Mouse (Mus musculus): ENCODE data around the gene Ccl17. TPM values are rescaled to one million over a fixed set of nuclear protein-coding genes. Genes with fewer than 3 reads are reported as not detected.

Ccl17 gene
- polyA plus RNA-seq, 1 experiment from 2014 or later: not detected

DNA sequence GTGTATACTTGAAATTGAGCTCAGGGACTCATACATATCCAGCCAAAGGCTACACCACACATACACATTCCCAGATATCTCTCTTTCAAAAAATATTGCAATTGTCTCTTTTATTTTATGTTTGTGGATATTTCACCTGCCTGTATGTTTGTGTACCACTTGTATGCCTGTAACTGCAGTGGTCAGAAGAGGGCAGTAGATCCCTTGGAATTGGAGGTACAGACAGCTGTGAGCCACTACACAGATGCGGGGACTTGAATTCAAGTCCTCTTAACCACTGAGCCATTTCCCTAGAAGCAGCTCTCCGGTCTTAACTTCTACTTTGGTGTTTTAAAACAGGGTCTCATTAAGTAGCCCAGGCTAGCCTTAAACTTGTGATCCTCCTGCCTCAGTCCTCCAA, 15.5 kb upstream of the Ccl17 start:
- H3K4me2 ChIP-seq: no peak overlapping the region
- H3K9me3 ChIP-seq (replicated peaks): no peaks in the 10 kb centered on the region
- H3K4me3 ChIP-seq (replicated peaks): no peak overlapping the region
- no peak for ATAC-seq (replicated peaks; ENCODE audit: low FRiP score)
- H3K9ac ChIP-seq: no peak overlapping the region
- no peaks in the 10 kb centered on the region for H3K36me3 ChIP-seq
- H3K4me1 ChIP-seq: no peaks in the 10 kb centered on the region
- H3K27me3 ChIP-seq: no peaks in the 10 kb centered on the region
- H3K27ac ChIP-seq: no peak overlapping the region
- 93% methylated on average over 2 of the region's 2 CpGs for WGBS

DNA sequence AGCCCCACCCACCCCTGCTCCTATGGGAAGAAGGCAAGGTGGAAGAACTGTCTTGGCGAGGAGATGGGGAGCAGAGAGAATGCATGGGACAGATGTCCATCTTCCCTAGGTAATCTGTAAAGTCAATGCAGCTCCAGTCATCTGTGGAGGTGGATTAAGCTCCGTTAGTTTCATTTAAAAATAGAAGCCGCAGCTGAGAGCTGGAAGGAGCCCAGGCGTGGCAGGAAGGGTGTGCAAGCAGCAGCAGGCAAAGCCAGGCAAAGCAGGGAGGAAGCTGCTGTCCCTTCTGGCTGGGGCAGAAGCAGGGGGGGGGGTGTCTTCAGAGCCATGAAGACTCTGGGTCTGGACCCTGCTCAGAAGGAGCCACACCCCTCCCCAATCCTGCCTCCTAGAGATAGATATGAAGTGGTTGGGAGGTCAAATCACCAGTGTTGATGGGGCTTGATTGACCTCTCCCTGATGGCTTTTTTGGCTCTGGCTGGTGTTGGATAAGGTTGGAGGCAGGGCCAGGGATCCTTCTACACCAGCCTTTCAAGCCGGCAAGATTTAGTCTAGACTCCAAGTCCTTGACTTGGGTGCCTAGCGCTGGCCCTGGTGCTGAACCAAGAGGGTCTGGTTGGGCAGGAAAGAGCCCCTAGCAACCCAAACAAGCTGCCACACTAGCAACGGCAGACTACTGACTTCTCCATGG, 9.8 kb upstream of the Ccl17 start:
- peaks cover 9% of the 10 kb centered on the region; the same call in 1 of the 2 replicates for H3K4me1 ChIP-seq
- H3K4me3 ChIP-seq (replicated peaks): no peak overlapping the region
- no peaks in the 10 kb centered on the region for H3K27me3 ChIP-seq
- no peak overlapping the region for H3K9ac ChIP-seq
- no peak overlapping the region for H3K4me2 ChIP-seq
- H3K36me3 ChIP-seq: no peaks in the 10 kb centered on the region
- no peak for ATAC-seq (replicated peaks; ENCODE audit: low FRiP score)
- WGBS: 60% methylated on average over 7 of the region's 7 CpGs
- H3K27ac ChIP-seq: no peak overlapping the region
- no peaks in the 10 kb centered on the region for H3K9me3 ChIP-seq (replicated peaks)

DNA sequence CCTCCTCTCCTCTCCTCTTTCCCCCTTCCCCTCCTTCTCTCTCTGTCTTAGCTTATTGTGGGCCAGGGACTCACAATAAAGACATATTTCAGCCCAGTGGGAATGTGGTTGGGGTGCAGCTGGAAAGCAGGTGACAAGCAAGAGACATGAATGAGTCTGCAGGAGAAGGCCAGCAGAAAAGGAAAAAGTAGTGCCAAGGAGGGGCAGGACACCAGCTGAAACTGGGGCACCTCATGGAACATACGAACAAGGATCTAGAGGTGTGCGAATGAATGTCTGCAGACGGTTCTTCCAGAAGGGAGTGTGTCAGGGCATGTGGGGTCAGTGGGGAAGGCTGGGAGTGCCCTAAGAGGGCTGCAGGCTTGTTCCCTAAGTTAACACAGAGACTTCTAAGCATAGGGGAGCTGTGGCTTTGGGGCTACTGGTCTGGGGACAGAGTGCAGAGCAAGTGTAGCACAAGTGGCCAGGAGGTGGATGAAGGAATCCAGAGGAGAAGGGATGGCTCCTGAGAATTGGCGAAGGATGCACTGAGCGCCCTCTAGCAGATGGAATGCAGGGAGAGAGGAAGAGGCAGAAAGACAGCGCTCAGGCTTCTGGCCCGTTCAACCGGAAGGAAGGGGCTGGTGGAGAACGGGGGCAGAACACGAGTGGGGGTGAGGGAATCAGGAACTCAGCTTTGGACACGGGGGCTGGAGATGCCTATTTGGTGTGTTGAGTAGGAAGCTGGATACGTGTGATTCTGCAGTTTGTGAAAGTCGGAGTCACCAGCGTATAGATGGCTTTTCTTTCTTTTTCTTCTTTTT, 8.8 kb upstream of the Ccl17 start:
- WGBS: 46% methylated on average over 14 of the region's 14 CpGs
- no peak for ATAC-seq (replicated peaks; ENCODE audit: low FRiP score)
- no peaks in the 10 kb centered on the region for H3K9me3 ChIP-seq (replicated peaks)
- H3K36me3 ChIP-seq: no peaks in the 10 kb centered on the region
- peak overlapping the region; percentile 30; the same call in 1 of the 2 replicates for H3K4me2 ChIP-seq
- peaks cover 9% of the 10 kb centered on the region; the same call in 1 of the 2 replicates for H3K4me1 ChIP-seq
- no peak overlapping the region for H3K27ac ChIP-seq
- no peaks in the 10 kb centered on the region for H3K27me3 ChIP-seq
- no peak overlapping the region for H3K4me3 ChIP-seq (replicated peaks)
- H3K9ac ChIP-seq: no peak overlapping the region

- 68% methylated on average over 4 of the region's 4 CpGs for WGBS
- Histone ChIP-seq H3K4me3 (replicated peaks) (no peak overlapping the region), H3K27me3 (no peaks in the 10 kb centered on the region), H3K4me1 (peaks cover 9% of the 10 kb centered on the region; the same call in 1 of the 2 replicates), H3K36me3 (no peaks in the 10 kb centered on the region), H3K9me3 (replicated peaks) (no peaks in the 10 kb centered on the region), H3K9ac (no peak overlapping the region), H3K4me2 (no peak overlapping the region), H3K27ac (no peak overlapping the region)
- no peak for ATAC-seq (replicated peaks; ENCODE audit: low FRiP score)
These were observed 7.9 kb upstream of the Ccl17 start for GRCm38 (mm10) chr8:94802375-94802774.

- H3K36me3 ChIP-seq: no peaks in the 10 kb centered on the region
- 66% methylated on average over 6 of the region's 6 CpGs for WGBS
- H3K4me1 ChIP-seq: peaks cover 9% of the 10 kb centered on the region; the same call in 1 of the 2 replicates
- ATAC-seq (replicated peaks; ENCODE audit: low FRiP score): no peak
- no peak overlapping the region for H3K4me2 ChIP-seq
- no peaks in the 10 kb centered on the region for H3K27me3 ChIP-seq
- H3K9ac ChIP-seq: no peak overlapping the region
- H3K27ac ChIP-seq: no peak overlapping the region
- H3K4me3 ChIP-seq (replicated peaks): no peak overlapping the region
- H3K9me3 ChIP-seq (replicated peaks): no peaks in the 10 kb centered on the region
These were observed 6.7 kb upstream of the Ccl17 start for GRCm38 (mm10) chr8:94803551-94803950.

DNA sequence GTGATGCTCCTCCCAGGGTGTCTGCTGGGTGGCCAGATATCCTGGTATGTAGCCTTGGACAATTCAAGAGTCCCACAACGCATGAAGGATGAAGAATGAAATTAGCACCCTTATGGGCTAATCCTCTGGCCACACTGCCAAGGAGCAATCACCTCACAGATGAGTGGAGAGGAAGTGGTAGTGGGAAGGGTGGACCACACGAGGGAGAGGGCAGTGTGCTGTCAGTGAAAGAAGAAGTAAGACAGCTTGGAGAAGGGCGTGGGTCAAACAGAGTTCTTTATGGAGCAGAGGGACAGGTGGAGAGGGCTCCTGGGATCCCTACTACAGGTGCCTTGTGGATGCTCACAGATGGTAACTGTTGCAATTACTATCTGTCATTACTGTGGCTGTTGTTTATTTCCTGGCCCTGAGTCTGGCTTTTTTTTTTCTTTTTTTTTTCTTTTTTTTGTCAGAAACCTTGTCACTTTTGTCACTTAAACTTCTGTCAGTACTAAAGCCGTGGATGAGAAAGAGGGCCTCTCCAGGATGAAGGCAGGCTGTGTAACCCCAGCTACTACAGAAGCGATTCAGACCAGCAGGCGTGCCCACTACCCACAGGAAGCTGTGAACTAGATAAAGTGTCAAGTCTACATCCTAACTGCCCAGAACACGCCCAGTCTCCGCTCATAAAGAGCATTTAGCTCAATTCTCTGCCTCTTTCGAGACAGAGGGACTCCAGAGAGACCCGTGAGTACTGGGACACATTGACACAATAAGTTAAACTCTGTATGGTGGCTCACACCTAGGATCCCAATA, 5.5 kb upstream of the Ccl17 start:
- no peak overlapping the region for H3K4me3 ChIP-seq (replicated peaks)
- H3K27me3 ChIP-seq: no peaks in the 10 kb centered on the region
- H3K27ac ChIP-seq: no peak overlapping the region
- H3K4me2 ChIP-seq: no peak overlapping the region
- ATAC-seq (replicated peaks; ENCODE audit: low FRiP score): no peak
- no peaks in the 10 kb centered on the region for H3K36me3 ChIP-seq
- WGBS: 43% methylated on average over 10 of the region's 10 CpGs
- H3K9me3 ChIP-seq (replicated peaks): no peaks in the 10 kb centered on the region
- peaks cover 9% of the 10 kb centered on the region; the same call in 1 of the 2 replicates for H3K4me1 ChIP-seq
- no peak overlapping the region for H3K9ac ChIP-seq

GRCm38 (mm10) chr8:94805811-94806210, 4.4 kb upstream of the Ccl17 start:
- Histone ChIP-seq H3K27me3 (no peaks in the 10 kb centered on the region), H3K4me3 (replicated peaks) (no peak overlapping the region), H3K9me3 (replicated peaks) (no peaks in the 10 kb centered on the region), H3K4me1 (peaks cover 9% of the 10 kb centered on the region; the same call in 1 of the 2 replicates), H3K27ac (no peak overlapping the region), H3K36me3 (no peaks in the 10 kb centered on the region), H3K9ac (no peak overlapping the region), H3K4me2 (no peak overlapping the region)
- WGBS: 79% methylated on average over 4 of the region's 4 CpGs
- no peak for ATAC-seq (replicated peaks; ENCODE audit: low FRiP score)

DNA sequence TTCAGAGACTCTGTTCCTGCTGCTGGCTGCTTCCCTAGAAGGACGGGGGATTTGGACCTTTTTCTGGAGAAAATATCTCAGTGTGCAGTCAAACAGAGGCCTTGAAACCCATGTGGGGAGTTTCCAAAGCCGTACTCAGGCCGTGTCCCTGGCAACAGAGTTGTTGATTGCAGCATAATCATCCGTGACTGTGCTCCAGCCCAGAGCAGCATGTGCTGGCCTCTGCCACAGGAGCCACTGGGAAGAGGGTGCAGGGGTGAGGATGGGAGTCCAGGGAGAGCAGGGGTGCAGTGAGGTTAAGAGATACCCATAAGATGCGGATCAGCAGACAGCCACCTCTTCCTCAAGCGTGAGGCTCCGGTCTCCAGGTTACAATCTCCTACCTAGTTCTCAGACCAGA, 2.7 kb upstream of the Ccl17 start:
- WGBS: 53% methylated on average over 7 of the region's 7 CpGs
- Histone ChIP-seq H3K36me3 (no peaks in the 10 kb centered on the region), H3K4me1 (0 out of 2 replicates have a peak, but pooled peaks cover 2% of the 10 kb centered on the region), H3K27ac (no peak overlapping the region), H3K9ac (no peak overlapping the region), H3K27me3 (no peaks in the 10 kb centered on the region), H3K9me3 (replicated peaks) (no peaks in the 10 kb centered on the region), H3K4me2 (no peak overlapping the region), H3K4me3 (replicated peaks) (no peak overlapping the region)
- 0 out of 2 replicates have a peak, but pooled peaks have one; percentile 17 for ATAC-seq (replicated peaks; ENCODE audit: low FRiP score)

- H3K9me3 ChIP-seq (replicated peaks): no peaks in the 10 kb centered on the region
- H3K27me3 ChIP-seq: no peaks in the 10 kb centered on the region
- ATAC-seq (replicated peaks; ENCODE audit: low FRiP score): no peak
- no peak overlapping the region for H3K4me2 ChIP-seq
- 74% methylated on average over 6 of the region's 6 CpGs for whole genome bisulfite sequencing
- H3K9ac ChIP-seq: no peak overlapping the region
- H3K36me3 ChIP-seq: no peaks in the 10 kb centered on the region
- H3K4me1 ChIP-seq: 0 out of 2 replicates have a peak, but pooled peaks cover 4% of the 10 kb centered on the region
- H3K4me3 ChIP-seq (replicated peaks): no peak overlapping the region
- H3K27ac ChIP-seq: no peak overlapping the region
These were observed 1.9 kb upstream of the Ccl17 start for GRCm38 (mm10) chr8:94808372-94808771.

DNA sequence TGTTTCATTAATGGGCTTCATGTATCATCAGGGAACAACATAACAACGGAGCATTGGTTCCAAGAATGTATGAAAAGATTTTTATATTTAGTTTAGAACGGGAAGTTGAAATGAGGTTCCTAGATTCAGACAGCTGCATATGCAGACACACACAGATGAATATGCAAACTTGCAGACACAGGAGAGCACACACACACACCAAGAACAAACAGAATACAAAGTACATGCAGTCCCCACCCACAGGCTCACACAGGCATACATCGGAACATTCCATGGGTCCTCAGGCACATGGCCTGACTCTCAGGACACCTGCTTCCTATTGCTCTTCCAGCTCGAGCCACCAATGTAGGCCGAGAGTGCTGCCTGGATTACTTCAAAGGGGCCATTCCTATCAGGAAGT, 602 bp downstream of the Ccl17 start:
- no peaks in the 10 kb centered on the region for H3K27me3 ChIP-seq
- no peak overlapping the region for H3K4me2 ChIP-seq
- ATAC-seq (replicated peaks; ENCODE audit: low FRiP score): no peak
- WGBS: 75% methylated on average over 5 of the region's 5 CpGs
- no peaks in the 10 kb centered on the region for H3K36me3 ChIP-seq
- no peak overlapping the region for H3K27ac ChIP-seq
- H3K4me1 ChIP-seq: 0 out of 2 replicates have a peak, but pooled peaks cover 4% of the 10 kb centered on the region
- H3K4me3 ChIP-seq (replicated peaks): no peak overlapping the region
- no peaks in the 10 kb centered on the region for H3K9me3 ChIP-seq (replicated peaks)
- H3K9ac ChIP-seq: no peak overlapping the region

- 62% methylated on average over 6 of the region's 6 CpGs for WGBS
These were observed 1.4 kb downstream of the Ccl17 start for GRCm38 (mm10) chr8:94811654-94812053.

More at GRCm38 (mm10) chr8:94811654-94812053, 1.4 kb downstream of the Ccl17 start:
- Histone ChIP-seq H3K27me3 (no peaks in the 10 kb centered on the region), H3K4me2 (no peak overlapping the region), H3K27ac (no peak overlapping the region), H3K9ac (no peak overlapping the region), H3K36me3 (no peaks in the 10 kb centered on the region), H3K9me3 (replicated peaks) (no peaks in the 10 kb centered on the region), H3K4me3 (replicated peaks) (no peak overlapping the region), H3K4me1 (0 out of 2 replicates have a peak, but pooled peaks cover 4% of the 10 kb centered on the region)
- no peak; the same call in 1 of the 2 replicates for ATAC-seq (replicated peaks; ENCODE audit: low FRiP score)

Measured in kidney, embryonic 15.5 days (tissue).